Mouse (Mus musculus) naive thymus-derived CD4-positive, alpha-beta T cell, adult 2 months (primary cell): ENCODE results near the gene Tmem232.
"Not testable (repeated sequence)": the region's sequence is repeated elsewhere in the genome, so short reads cannot be mapped to it uniquely, and the experiment has no call there.

Source experiments
- DNase-seq: peaks from one replicate; pipeline ENCODE4 v3.0.0-alpha.2; 2011; ENCODE audit warnings: low read depth

Tmem232 gene

DNA sequence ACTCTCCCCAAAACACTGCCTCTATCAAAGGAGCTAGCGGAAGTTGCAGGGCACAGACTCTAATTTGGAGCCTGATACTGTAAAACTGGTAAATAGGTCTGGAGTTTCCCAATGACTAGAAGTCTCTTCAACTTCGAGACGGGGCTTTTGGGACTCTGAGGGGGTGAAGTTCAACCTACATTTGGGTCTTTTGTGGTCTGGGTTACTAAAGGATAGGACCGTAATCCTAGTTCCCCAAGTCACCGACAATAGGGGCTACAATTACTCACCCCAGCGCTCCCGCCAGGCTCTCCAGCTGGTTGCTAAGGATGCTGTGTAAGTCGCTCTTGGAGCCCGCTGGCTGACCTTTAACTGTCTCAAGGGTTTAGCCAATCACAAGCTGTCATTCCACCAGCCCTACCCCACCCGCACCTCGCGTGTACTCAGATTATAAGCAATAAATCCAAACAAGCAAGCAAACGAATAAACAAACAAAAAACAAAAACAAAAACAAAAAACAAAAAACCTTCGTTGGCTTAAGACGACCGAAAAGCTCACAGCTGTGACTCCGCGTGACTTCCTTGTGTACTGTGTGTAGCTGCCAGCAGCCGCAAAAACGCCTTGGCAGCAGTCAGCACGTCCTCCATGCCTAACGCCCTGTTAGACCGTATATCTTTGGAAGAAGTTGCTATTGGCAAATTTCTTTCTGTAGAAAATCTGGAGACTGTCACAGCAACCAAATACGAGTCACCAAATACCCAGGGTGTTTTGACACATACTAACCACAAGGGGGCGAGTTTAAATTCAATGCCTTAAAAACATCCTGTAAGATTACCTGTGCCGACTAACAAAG, at the start of gene Tmem232:
Tmem232 (minus strand) TSS at position 342 of the 832 bp plus-strand sequence.
- peak; percentile 53 for DNase-seq

- DNase-seq, result no peak
Measured at GRCm38 (mm10) chr17:65586892-65587291, 46.3 kb upstream of the Tmem232 start.

DNA sequence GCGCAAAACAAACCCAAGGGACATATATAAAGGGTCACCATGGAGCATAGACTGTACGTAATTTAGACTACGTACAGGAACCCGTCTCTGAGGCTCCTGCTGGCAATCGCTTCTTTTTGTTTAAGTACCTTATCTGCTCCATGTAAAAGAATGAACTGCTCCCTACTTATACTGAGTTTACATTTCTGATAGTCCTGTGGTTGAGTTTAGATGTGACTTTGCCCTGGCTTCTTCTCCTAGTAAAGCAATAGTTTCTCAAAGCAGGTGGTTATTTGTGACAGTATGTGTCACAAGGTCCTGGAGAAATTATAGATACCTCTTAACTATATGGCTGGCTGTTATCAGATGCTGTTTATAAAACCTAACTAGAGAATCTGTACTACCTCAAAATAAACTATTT, 40.9 kb upstream of the Tmem232 start:
- DNase-seq, result no peak

DNA sequence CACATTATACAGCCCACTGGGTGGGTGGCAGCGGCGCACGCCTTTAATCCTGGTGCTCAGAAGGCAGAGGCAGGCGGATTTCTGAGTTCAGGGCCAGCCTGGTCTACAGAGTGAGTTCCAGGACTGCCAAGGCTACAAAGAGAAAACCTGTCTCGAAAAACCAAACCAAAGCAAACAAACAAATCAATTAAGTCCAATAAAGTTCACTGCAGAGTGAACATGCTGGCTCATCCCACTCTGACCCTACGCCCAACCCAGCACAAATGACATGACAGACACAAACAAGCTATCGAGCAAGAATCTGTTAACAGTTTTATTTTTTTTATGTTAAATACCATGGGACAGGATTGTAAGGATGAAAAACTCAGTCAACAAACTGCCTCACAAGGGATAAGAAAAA, 39.2 kb upstream of the Tmem232 start:
- DNase-seq, result no peak

DNA sequence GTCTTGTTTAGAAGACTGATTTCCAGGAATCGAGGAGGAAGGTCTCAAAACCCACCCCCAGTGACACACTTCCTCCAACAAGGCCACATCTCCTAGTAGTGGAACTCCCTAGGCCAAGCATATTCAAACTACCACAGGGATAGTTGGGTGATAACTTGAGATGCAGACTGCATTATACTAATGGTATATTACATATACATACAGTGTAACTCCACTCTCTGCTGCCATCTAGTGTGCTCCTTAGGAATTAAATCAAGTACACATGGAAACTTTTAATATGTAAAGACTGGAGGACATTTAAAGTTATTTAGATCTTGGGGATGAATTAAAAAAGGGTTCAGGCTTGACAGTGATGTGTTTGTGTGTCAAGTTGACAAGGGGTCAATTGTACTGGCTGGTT, 34.8 kb upstream of the Tmem232 start:
- DNase-seq, result peak; percentile 68

- no peak for DNase-seq
Measured at GRCm38 (mm10) chr17:65574850-65575249, 34.3 kb upstream of the Tmem232 start.

GRCm38 (mm10) chr17:65571866-65572265, 31.3 kb upstream of the Tmem232 start:
- DNase-seq, result no peak

- no peak for DNase-seq
Measured at GRCm38 (mm10) chr17:65571466-65571865, 30.9 kb upstream of the Tmem232 start.

GRCm38 (mm10) chr17:65564189-65564588, 23.6 kb upstream of the Tmem232 start:
- no peak for DNase-seq

GRCm38 (mm10) chr17:65563345-65563744, 22.8 kb upstream of the Tmem232 start:
- no peak for DNase-seq

GRCm38 (mm10) chr17:65562761-65563160, 22.2 kb upstream of the Tmem232 start:
- DNase-seq, result peak; percentile 76

- peak; percentile 15 for DNase-seq
Measured at GRCm38 (mm10) chr17:65561361-65562015, 20.9 kb upstream of the Tmem232 start.

GRCm38 (mm10) chr17:65559273-65559672, 18.7 kb upstream of the Tmem232 start:
- DNase-seq, result peak; percentile 53

GRCm38 (mm10) chr17:65558788-65559187, 18.2 kb upstream of the Tmem232 start:
- DNase-seq, result no peak

DNA sequence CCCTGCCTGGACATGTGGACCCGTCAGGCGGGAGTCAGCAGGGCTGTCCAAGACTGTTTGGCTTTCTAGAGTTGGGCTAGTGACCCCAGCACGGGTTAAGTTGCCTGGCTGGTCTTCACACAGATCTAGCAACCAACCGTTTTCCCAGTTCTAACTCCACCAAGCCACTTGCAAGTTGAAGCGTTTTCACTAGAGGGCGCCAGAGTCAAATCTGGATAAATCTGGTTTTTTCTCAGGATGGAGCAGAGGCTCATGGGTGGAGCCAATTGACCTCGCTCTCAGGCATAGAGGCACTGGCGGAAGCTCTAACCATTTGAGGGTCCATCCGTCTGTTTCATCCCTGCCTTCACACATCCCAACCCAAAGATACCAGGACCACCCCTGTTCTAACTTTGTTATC, 17.6 kb upstream of the Tmem232 start:
- peak; percentile 60 for DNase-seq

DNA sequence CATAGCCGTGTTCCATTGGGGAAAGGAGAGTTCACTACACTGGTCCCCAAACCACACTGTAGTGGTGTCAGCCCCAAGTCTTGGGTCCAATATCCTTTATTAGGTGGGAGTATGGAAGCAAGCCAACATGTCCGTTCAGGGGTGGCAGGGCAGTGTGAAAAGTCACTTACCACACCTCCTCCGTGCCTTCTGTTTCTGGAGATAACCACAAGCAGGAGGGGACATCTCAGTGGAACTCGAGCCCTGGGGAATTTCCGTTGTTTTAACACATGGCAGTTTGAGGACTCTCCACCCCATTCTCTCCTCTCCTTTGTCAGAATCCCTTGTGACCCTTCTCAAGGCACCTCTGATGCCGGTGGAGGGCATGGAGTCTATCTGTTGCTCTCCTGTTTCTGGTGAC, 16.6 kb upstream of the Tmem232 start:
- no peak for DNase-seq

- no peak for DNase-seq
Measured at GRCm38 (mm10) chr17:65556798-65557197, 16.2 kb upstream of the Tmem232 start.

DNA sequence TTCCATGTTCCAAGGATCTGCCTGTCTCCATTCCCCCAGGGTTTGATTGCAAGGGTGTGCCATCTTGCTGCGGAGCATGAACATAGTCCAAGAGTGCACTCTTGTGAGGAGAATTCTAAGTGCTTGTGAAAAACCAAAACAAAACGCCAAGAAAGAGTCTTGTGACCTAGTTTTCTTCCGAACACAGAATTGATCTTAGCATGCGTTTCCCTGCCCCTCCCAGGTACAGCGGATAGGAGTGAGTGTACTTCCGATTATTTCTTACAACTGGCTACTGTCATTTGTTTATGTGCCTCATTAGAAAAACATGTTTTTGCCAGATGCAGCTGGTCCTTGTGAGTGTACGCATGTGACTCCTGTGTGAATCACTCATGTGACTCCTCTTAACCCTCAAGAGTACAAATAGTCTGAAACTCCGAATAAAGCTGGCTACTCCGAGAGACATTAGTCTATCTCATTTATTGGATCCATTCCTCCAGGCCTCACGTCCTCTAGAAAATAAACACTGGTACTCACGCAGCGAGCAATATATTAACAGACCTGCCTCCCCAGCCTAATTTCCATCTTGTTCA, 11.9 kb upstream of the Tmem232 start:
- no peak for DNase-seq

- no peak for DNase-seq
Measured at GRCm38 (mm10) chr17:65550357-65550756, 9.8 kb upstream of the Tmem232 start.

GRCm38 (mm10) chr17:65548698-65549365, 8.2 kb upstream of the Tmem232 start:
- DNase-seq, result no peak

GRCm38 (mm10) chr17:65546221-65546620, 5.6 kb upstream of the Tmem232 start:
- not testable (repeated sequence) for DNase-seq

GRCm38 (mm10) chr17:65536156-65536555, 4.4 kb downstream of the Tmem232 start:
- peak; percentile 53 for DNase-seq
